Mouse (Mus musculus): ENCODE data around the gene Nfe2l1. TPM values are rescaled to one million over a fixed set of nuclear protein-coding genes. Genes with fewer than 3 reads are reported as not detected.
"Not testable (repeated sequence)": the region's sequence is repeated elsewhere in the genome, so short reads cannot be mapped to it uniquely, and the experiment has no call there.

Nfe2l1 gene
- polyA plus RNA-seq, 1 experiment from 2014 or later, result 67.2 TPM

DNA sequence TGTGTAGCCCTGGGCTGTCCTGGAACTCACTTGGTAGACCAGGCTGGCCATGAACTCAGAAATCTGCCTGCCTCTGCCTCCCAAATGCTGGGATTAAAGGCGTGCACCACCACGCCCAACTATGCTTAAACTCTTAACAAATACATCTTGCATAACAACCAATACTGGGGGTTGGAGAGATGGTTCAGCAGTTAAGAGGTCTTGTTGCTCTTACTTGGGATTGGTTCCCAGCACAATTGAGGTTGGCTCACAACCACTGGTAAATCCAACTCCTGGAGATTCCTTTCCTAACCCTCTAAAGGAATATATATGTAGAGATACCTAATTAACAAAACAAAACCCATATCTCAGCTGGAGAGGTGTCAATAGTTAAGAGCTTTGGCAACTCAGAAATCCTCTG is 33.7 kb downstream of the Nfe2l1 start:
- no peak overlapping the region for H3K27ac ChIP-seq (replicated peaks)
- no peak overlapping the region for H3K9ac ChIP-seq
- H3K4me3 ChIP-seq, result no peak overlapping the region
- H3K27me3 ChIP-seq (replicated peaks), result no peaks in the 10 kb centered on the region
- no peak for ATAC-seq (ENCODE audit: extremely low read depth, insufficient number of reproducible peaks, low FRiP score, low TSS enrichment)
- WGBS, result 94% methylated on average over 2 of the region's 2 CpGs
- peaks cover 33% of the 10 kb centered on the region for H3K4me1 ChIP-seq
- H3K4me2 ChIP-seq, result no peak overlapping the region
- H3K36me3 ChIP-seq, result peaks cover 65% of the 10 kb centered on the region
- H3K9me3 ChIP-seq, result no peaks in the 10 kb centered on the region

DNA sequence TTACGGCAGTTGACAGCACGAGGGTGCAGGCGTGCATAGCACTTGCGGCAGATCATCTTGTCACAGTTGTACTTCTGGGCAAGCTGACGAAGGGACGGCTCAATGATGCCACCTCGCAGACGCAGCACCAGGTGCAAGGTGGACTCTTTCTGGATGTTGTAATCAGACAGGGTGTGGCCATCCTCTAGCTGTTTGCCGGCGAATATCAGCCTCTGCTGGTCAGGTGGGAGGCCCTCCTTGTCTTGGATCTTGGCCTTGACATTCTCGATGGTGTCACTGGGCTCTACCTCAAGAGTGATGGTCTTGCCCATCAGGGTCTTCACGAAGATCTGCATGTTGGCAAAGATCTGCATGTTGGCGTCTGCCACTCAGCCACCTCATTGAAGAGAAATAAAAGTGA is 34.3 kb downstream of the Nfe2l1 start:
- WGBS, result 90% methylated on average over 13 of the region's 13 CpGs
- H3K9ac ChIP-seq, result no peak overlapping the region
- no peak for ATAC-seq (ENCODE audit: extremely low read depth, insufficient number of reproducible peaks, low FRiP score, low TSS enrichment)

DNA sequence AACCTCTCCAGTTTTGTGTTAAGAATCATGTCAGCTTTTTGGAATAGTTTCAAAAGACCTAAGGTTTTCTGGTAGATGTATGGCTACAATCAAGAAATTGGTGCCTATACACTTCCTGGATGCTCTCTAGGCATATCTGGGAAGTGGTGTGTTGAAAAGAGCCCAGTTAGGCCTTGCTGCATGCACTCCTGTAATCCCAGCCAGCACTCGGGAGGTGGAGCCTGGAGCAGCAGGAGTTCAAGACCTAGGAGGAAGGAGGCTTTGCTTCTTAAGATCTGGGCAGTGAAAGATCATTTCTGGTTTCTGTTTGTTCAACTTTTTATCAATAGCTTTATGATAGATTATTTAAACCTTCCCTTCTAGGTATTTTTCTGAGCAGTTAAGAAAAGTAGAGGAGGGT is 39.1 kb downstream of the Nfe2l1 start:
- Histone ChIP-seq H3K4me3 (peak overlapping the region; percentile 89), H3K27me3 (replicated peaks) (no peaks in the 10 kb centered on the region), H3K9ac (peak overlapping the region; percentile 96; the same call in 1 of the 2 replicates), H3K27ac (replicated peaks) (no peak overlapping the region), H3K4me1 (peaks cover 46% of the 10 kb centered on the region), H3K4me2 (peak overlapping the region; percentile 96), H3K36me3 (peaks cover 21% of the 10 kb centered on the region), H3K9me3 (no peaks in the 10 kb centered on the region)
- ATAC-seq (ENCODE audit: extremely low read depth, insufficient number of reproducible peaks, low FRiP score, low TSS enrichment), result no peak
- 10% methylated on average over 1 of the region's 1 CpGs for WGBS

More for the DNA sequence above, 34.3 kb downstream of the Nfe2l1 start:
- peaks cover 39% of the 10 kb centered on the region for H3K4me1 ChIP-seq
- H3K27me3 ChIP-seq (replicated peaks), result no peaks in the 10 kb centered on the region
- peaks cover 59% of the 10 kb centered on the region for H3K36me3 ChIP-seq
- no peak overlapping the region for H3K4me3 ChIP-seq
- no peaks in the 10 kb centered on the region for H3K9me3 ChIP-seq
- no peak overlapping the region for H3K27ac ChIP-seq (replicated peaks)
- no peak overlapping the region for H3K4me2 ChIP-seq

DNA sequence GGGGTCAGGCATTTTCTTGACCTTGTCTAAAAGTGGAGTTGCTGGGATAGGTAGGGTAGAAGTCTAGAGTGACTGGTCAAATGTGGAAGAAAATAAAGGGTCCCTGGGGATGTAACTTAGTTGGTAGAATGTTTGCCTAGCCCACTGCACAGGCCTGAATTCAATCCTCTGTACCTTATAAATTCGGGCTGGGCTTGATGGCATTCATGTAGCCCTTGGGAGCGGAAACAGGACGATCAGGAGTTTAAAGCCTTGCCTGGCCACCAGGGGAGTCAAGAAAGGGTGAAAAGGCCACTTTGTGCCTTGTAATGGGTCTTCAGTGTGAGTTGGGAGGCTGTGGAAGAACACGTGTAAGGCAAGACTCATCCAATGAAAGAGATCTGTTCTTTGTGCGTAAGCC is 39.8 kb downstream of the Nfe2l1 start:
- ATAC-seq (ENCODE audit: extremely low read depth, insufficient number of reproducible peaks, low FRiP score, low TSS enrichment), result no peak

DNA sequence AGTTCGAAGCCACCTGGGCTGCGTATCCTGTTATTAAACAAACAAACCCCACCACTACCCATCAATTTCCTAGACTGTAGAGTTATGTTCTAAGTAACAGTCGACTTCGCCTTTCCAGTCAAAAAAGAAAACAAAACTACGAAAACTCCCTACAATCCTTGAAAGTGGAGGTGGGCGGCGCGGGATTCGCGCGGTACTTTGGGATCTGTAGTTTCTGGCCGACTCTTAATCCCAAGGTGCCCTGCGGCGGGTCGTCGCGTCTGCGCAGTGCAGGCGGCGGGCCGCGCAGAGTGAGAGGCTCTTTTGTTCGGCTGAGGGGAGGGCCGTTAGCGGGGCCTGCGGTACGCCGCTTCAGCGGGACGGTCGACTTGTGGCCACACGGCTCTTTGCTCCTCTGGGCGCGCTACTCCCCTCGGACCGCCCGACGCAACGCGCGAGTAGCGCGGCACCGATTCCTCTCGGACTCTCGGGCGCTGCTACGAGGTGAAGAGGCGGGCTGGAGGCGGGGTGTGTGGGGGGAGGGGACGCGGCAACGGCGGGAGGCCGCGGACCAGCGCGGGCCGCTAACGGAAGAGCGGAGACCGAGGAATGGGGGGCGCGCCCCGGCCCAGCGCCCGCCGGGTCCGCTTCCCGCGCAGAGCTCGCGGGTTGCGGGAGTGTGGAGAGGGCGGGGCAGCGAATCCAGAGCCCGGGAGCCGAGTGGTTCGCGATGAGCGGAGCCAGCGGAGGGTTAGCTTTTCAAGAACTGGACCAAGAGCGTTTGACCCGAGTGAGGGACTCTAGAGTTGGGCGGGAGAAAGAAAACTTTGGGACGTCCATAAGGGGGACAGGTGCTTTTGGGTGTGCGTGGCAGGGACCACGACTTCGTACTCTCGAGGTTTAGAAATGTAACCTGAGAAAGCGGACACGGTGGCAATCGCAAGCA is 40.6 kb downstream of the Nfe2l1 start, which contains the start of gene Cbx1:
Gene Cbx1 (plus strand): TSS at position 257 of the 925 bp plus-strand sequence.
- Histone ChIP-seq H3K4me1 (peaks cover 44% of the 10 kb centered on the region), H3K9me3 (no peaks in the 10 kb centered on the region), H3K27me3 (replicated peaks) (no peaks in the 10 kb centered on the region), H3K9ac (peak within 1 kb of the TSS; percentile 96), H3K27ac (replicated peaks) (peak within 1 kb of the TSS; percentile 98), H3K36me3 (peaks cover 8% of the 10 kb centered on the region; the same call in 1 of the 2 replicates), H3K4me3 (peak within 1 kb of the TSS; percentile 89), H3K4me2 (peak within 1 kb of the TSS; percentile 96)
- peak; percentile 84 for ATAC-seq (ENCODE audit: extremely low read depth, insufficient number of reproducible peaks, low FRiP score, low TSS enrichment)
- under 1% methylated on average over 91 of the region's 93 CpGs for WGBS

More for the DNA sequence above, 39.8 kb downstream of the Nfe2l1 start:
- Histone ChIP-seq H3K4me2 (peak overlapping the region; percentile 96), H3K9me3 (no peaks in the 10 kb centered on the region), H3K4me1 (peaks cover 46% of the 10 kb centered on the region), H3K36me3 (peaks cover 14% of the 10 kb centered on the region), H3K4me3 (peak overlapping the region; percentile 89), H3K9ac (peak overlapping the region; percentile 96), H3K27me3 (replicated peaks) (no peaks in the 10 kb centered on the region), H3K27ac (replicated peaks) (peak overlapping the region; percentile 98)
- 5% methylated on average over 5 of the region's 5 CpGs for WGBS

- Histone ChIP-seq H3K9ac (0 out of 2 replicates have a peak overlapping the region, but pooled peaks have one; percentile 47), H3K4me1 (peaks cover 21% of the 10 kb centered on the region), H3K9me3 (no peaks in the 10 kb centered on the region), H3K27ac (replicated peaks) (no peak overlapping the region), H3K4me2 (no peak overlapping the region), H3K4me3 (no peak overlapping the region), H3K27me3 (replicated peaks) (no peaks in the 10 kb centered on the region), H3K36me3 (peaks cover 5% of the 10 kb centered on the region; the same call in 1 of the 2 replicates)
- 35% methylated on average over 9 of the region's 9 CpGs for WGBS
- no peak for ATAC-seq (ENCODE audit: extremely low read depth, insufficient number of reproducible peaks, low FRiP score, low TSS enrichment)
These were observed 42.9 kb downstream of the Nfe2l1 start for GRCm38 (mm10) chr11:96786731-96787450.

- not testable (repeated sequence) for H3K27me3 ChIP-seq (replicated peaks); H3K9me3 ChIP-seq; H3K4me3 ChIP-seq; H3K36me3 ChIP-seq; H3K9ac ChIP-seq; H3K27ac ChIP-seq (replicated peaks); H3K4me1 ChIP-seq; ATAC-seq (ENCODE audit: extremely low read depth, insufficient number of reproducible peaks, low FRiP score, low TSS enrichment); H3K4me2 ChIP-seq
- 7% methylated on average over 7 of the region's 7 CpGs for WGBS
These were observed 44.9 kb downstream of the Nfe2l1 start for GRCm38 (mm10) chr11:96784847-96785246.

GRCm38 (mm10) chr11:96781425-96781824 is 48.3 kb downstream of the Nfe2l1 start:
- 69% methylated on average over 2 of the region's 2 CpGs for WGBS
- Histone ChIP-seq H3K36me3 (no peaks in the 10 kb centered on the region), H3K9ac (no peak overlapping the region), H3K27me3 (replicated peaks) (no peaks in the 10 kb centered on the region), H3K4me3 (no peak overlapping the region), H3K4me1 (peaks cover 6% of the 10 kb centered on the region), H3K27ac (replicated peaks) (no peak overlapping the region), H3K9me3 (no peaks in the 10 kb centered on the region), H3K4me2 (no peak overlapping the region)
- ATAC-seq (ENCODE audit: extremely low read depth, insufficient number of reproducible peaks, low FRiP score, low TSS enrichment), result no peak

DNA sequence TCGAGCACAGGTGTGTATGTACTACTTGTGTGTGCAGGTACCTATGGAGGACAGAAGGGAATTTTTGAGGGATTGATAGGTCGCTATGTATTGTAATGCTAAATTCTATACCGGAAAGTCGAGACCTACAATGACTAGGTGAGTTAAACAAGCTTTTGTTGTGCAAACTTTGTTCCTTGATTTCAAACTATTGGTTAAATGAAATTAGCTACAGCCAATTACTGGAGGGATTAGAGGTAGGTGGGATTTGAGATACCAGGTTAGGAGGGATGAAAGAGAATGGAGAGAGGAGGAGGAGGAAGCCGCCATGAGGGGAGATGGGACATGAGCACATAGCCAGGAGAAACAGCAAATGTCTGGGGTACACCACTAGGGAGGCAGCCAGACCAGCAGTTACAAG is 49.5 kb downstream of the Nfe2l1 start:
- H3K4me2 ChIP-seq, result no peak overlapping the region
- WGBS, result 67% methylated on average over 5 of the region's 5 CpGs
- no peak overlapping the region for H3K27ac ChIP-seq (replicated peaks)
- H3K4me1 ChIP-seq, result peaks cover 9% of the 10 kb centered on the region
- H3K9ac ChIP-seq, result no peak overlapping the region
- ATAC-seq (ENCODE audit: extremely low read depth, insufficient number of reproducible peaks, low FRiP score, low TSS enrichment), result no peak
- no peaks in the 10 kb centered on the region for H3K27me3 ChIP-seq (replicated peaks)
- no peak overlapping the region for H3K4me3 ChIP-seq
- H3K36me3 ChIP-seq, result no peaks in the 10 kb centered on the region
- no peaks in the 10 kb centered on the region for H3K9me3 ChIP-seq

DNA sequence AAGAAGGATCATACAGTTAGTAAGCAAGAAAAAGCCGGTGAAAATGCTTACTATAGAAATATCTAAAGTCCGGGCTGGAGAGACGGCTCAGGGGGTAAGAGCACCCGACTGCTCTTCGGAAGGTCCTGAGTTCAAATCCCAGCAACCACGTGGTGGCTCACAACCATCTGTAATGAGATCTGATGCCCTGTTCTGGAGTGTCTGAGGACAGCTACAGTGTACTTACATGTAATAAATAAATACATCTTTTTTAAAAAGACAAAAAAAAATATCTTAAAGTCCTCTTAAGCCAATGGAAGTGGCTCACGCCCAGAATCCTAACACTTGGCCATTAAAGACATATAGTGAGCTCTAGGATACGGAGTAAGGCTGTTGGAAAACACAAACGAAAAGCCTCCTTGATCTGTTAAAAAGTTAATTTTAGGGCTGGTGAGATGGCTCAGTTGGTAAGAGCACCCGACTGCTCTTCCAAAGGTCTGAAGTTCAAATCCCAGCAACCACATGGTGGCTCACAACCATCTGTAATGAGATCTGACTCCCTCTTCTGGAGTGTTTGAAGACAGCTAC is 51.6 kb downstream of the Nfe2l1 start:
- peak overlapping the region; percentile 92 for H3K4me2 ChIP-seq
- not testable (repeated sequence) for ATAC-seq (ENCODE audit: extremely low read depth, insufficient number of reproducible peaks, low FRiP score, low TSS enrichment); H3K4me1 ChIP-seq; H3K9me3 ChIP-seq; H3K27me3 ChIP-seq (replicated peaks); H3K36me3 ChIP-seq
- peak overlapping the region; percentile 77 for H3K9ac ChIP-seq
- peak overlapping the region; percentile 70 for H3K27ac ChIP-seq (replicated peaks)
- 65% methylated on average over 10 of the region's 10 CpGs for whole genome bisulfite sequencing
- peak overlapping the region; percentile 88 for H3K4me3 ChIP-seq
